Mouse (Mus musculus) G1E (cell line): ENCODE measurements around the gene Tchhl1.

ENCODE experiments used
- CTCF ChIP-seq: IDR thresholded peaks from 2 replicates; pipeline ENCODE4 v1.5.1; 2012; ENCODE audit warnings: low read depth, low read length, inconsistent platforms, mixed read lengths
- GATA1 ChIP-seq: IDR thresholded peaks from 2 replicates; pipeline ENCODE4 v1.6.1; 2012; ENCODE audit warnings: borderline replicate concordance, low read length, inconsistent platforms, mixed read lengths
- POLR2AphosphoS5 ChIP-seq: IDR thresholded peaks from 2 replicates; pipeline ENCODE4 v1.6.1; 2012; ENCODE audit warnings: low read depth, low read length, inconsistent platforms; ENCODE audit not compliant: insufficient replicate concordance
- TAL1 ChIP-seq: conservative IDR thresholded peaks from 2 replicates; pipeline ENCODE4 v1.6.1; 2012; ENCODE audit warnings: low read depth, low read length, inconsistent platforms, mixed read lengths

DNA sequence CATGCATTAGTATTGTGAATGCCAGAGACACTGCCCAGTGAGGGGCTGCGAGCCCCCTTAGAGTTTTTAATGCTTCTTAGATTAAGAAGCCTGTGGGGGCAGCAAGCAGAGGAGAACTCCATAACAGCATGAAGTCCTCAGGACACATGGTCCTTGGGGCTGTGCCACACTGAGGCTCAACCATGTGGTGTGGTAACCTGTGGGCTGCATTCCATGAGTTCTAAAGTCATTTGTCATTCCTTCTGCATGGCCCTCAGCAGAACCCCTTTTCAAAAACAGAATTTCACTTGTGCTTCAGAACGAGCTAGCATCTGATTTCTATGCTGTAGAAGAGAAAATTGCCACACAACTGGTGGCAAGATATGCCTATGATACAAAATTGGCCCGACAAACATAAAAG, 23.6 kb downstream of the Tchhl1 start:
- TF ChIP-seq CTCF (no peak), TAL1 (no peak), GATA1 (no peak), POLR2AphosphoS5 (no peak)
